In genomic region chr12:103513451-103513871, GRCm38 (mm10) we compare ENCODE assay signal across 10 mouse cellular contexts. TPM values are rescaled to one million over a fixed set of nuclear protein-coding genes. Genes with fewer than 3 reads are reported as not detected.
DNase-seq lines count a peak whose midpoint lies in the region; ATAC-seq lines count a peak whose summit lies in the region.
"Had no signal": no experiment of that assay in that cellular context is flagged by ENCODE, and none has a peak within 500 bp of the region (broad histone marks: within the 10 kb centered on the region; RNA-seq: fewer than 3 reads in every experiment).

No protein-coding gene starts in this region.

- H3K4me1 ChIP-seq in midbrain, embryonic 12.5 days = peaks cover 13% of the 10 kb centered on the region
- no peaks in the 10 kb centered on the region for H3K4me1 ChIP-seq in intestine, embryonic 15.5 days (replicated peaks)

- no peaks in the 10 kb centered on the region for H3K27me3 ChIP-seq in midbrain, embryonic 12.5 days
- no peaks in the 10 kb centered on the region for H3K27me3 ChIP-seq in intestine, embryonic 15.5 days (replicated peaks)

- H3K4me2 ChIP-seq in midbrain, embryonic 12.5 days (replicated peaks) = no peak overlapping the region
- H3K4me2 ChIP-seq in intestine, embryonic 15.5 days (replicated peaks) = no peak overlapping the region

- DNase-seq in lung, postnatal 10 days = peak; percentile 25
- DNase-seq in lung, postnatal 36 days = no peak
- peak; percentile 65 to 80 for DNase-seq in layer of hippocampus, adult 18-20 months (ENCODE audit: low spot score in 2 of 2)
- DNase-seq in right cerebral cortex, postnatal 4 days = peak; percentile 17
- DNase-seq in yolk sac, embryonic 10.5 days (ENCODE audit: low spot score) = no peak
- no peak for DNase-seq in adrenal gland, postnatal 4 days (ENCODE audit: low spot score in 2 of 2)
- DNase-seq: cerebellum, postnatal 25 days; kidney, postnatal 4 days had no signal

- ATAC-seq in midbrain, embryonic 12.5 days (ENCODE audit: low FRiP score, low read depth) = peak; percentile 84
- no peak; the same call in 1 of the 2 replicates for ATAC-seq in intestine, embryonic 15.5 days

- H3K4me3 ChIP-seq in midbrain, embryonic 12.5 days = no peak overlapping the region
- H3K4me3 ChIP-seq in intestine, embryonic 15.5 days (replicated peaks) = no peak overlapping the region

- WGBS in midbrain, embryonic 12.5 days = 33% methylated on average over 4 of the region's 4 CpGs
- 52% methylated on average over 4 of the region's 4 CpGs for WGBS in intestine, embryonic 15.5 days

- H3K36me3 ChIP-seq in midbrain, embryonic 12.5 days = no peaks in the 10 kb centered on the region
- H3K36me3 ChIP-seq in intestine, embryonic 15.5 days = no peaks in the 10 kb centered on the region

- no peak overlapping the region for H3K27ac ChIP-seq in midbrain, embryonic 12.5 days (replicated peaks)
- no peak overlapping the region for H3K27ac ChIP-seq in intestine, embryonic 15.5 days

- no peak overlapping the region for H3K9ac ChIP-seq in midbrain, embryonic 12.5 days (replicated peaks)
- H3K9ac ChIP-seq in intestine, embryonic 15.5 days = no peak overlapping the region

- no peaks in the 10 kb centered on the region for H3K9me3 ChIP-seq in midbrain, embryonic 12.5 days
- H3K9me3 ChIP-seq in intestine, embryonic 15.5 days = no peaks in the 10 kb centered on the region

RNA-seq across cellular contexts. Expression of gene Ppp4r4, which starts 18.6 kb away (rescaled TPM):
- 10 to 100 TPM; 44.6 to 50.3 TPM for total RNA-seq in layer of hippocampus, adult 18-20 months (2021)
- 2.9 and 3.2 TPM in 2 replicates for polyA plus RNA-seq in midbrain, embryonic 12.5 days (2016; fragmentation: Nextera tagmentation; extraction: Ambion mirVana)
- polyA plus RNA-seq in intestine, embryonic 15.5 days (2015; fragmentation: Nextera tagmentation; extraction: Ambion mirVana) = 1.2 and 1.3 TPM in 2 replicates
- total RNA-seq in adrenal gland, postnatal 4 days (2021) = 1 to 10 TPM; 3.3 to 3.7 TPM

RNA-seq across cellular contexts. Expression of gene Ifi27l2b, which starts 56.4 kb away (rescaled TPM):
- not detected for total RNA-seq in layer of hippocampus, adult 18-20 months (2021)
- polyA plus RNA-seq in midbrain, embryonic 12.5 days (2016; fragmentation: Nextera tagmentation; extraction: Ambion mirVana) = not detected in 2 replicates
- polyA plus RNA-seq in intestine, embryonic 15.5 days (2015; fragmentation: Nextera tagmentation; extraction: Ambion mirVana) = 25.4 and 30.5 TPM in 2 replicates
- not detected for total RNA-seq in adrenal gland, postnatal 4 days (2021)

Comparison
In these comparisons a context has a peak if more than half of its experiments do, and no peak if none do; other contexts are left out.
1. DNase-seq: peak in lung, postnatal 10 days (single experiment), layer of hippocampus, adult 18-20 months (2 of 2) and right cerebral cortex, postnatal 4 days (single experiment); none in lung, postnatal 36 days (single experiment), yolk sac, embryonic 10.5 days (single experiment) and adrenal gland, postnatal 4 days (0 of 2).
2. RNA of gene Ppp4r4, which starts 18.6 kb away (total RNA-seq): 44.6 to 50.3 TPM in layer of hippocampus, adult 18-20 months; 3.3 to 3.7 TPM in adrenal gland, postnatal 4 days; every median in the first group is over 4 times any median in the second.